Mouse (Mus musculus) bone marrow, adult 2 months (tissue): ENCODE results near the gene Cep162. TPM values are rescaled to one million over a fixed set of nuclear protein-coding genes. Genes with fewer than 3 reads are reported as not detected.

Experiments used
- H3K27ac ChIP-seq: fragments of 200-500 bp; 2 replicates; pipeline ENCODE4 v1.5.1; 2012; ENCODE audit warnings: low read depth, mild to moderate bottlenecking, control low read depth, inconsistent platforms, low read length; ENCODE audit not compliant: control insufficient read depth, poor library complexity, insufficient read depth
- H3K4me1 ChIP-seq: fragments of 200-500 bp; 2 replicates; pipeline ENCODE4 v1.6.1; 2011; ENCODE audit warnings: low read length; ENCODE audit not compliant: control insufficient read depth, insufficient read depth
- H3K4me3 ChIP-seq: fragments of 200-500 bp; replicated peaks from 2 replicates; pipeline ENCODE3; 2011; ENCODE audit warnings: mild to moderate bottlenecking, low read depth, low read length, control low read depth; ENCODE audit not compliant: control insufficient read depth
- CTCF ChIP-seq: fragments of 200-500 bp; IDR thresholded peaks from 2 replicates; pipeline ENCODE4 v1.5.1; 2011; ENCODE audit warnings: low read length, control low read depth; ENCODE audit not compliant: control insufficient read depth, insufficient read depth
- POLR2A ChIP-seq: fragments of 200-500 bp; IDR thresholded peaks from 2 replicates; pipeline ENCODE4 v1.6.1; 2011; ENCODE audit warnings: low read depth, mild to moderate bottlenecking, control low read depth, low read length, borderline replicate concordance; ENCODE audit not compliant: control insufficient read depth
- WGBS: fragments of 180-500 bp; shearing (Covaris S2); methylation state at CpG from one replicate; pipeline ENCODE4 v1.1.7; 2018; 5-methylcytosine and 5-hydroxymethylcytosine counted together
- polyA plus RNA-seq: library from polyadenylated mRNA; stranded (reverse); fragments of >200 nt; gene quantifications from 2 replicates; pipeline ENCODE4 v1.2.4, GENCODE M21; 2011; ENCODE audit warnings: low replicate concordance; ENCODE audit not compliant: missing spikeins, insufficient read depth, insufficient read length

The Cep162 gene
- polyA plus RNA-seq, 1 experiment: 5.0 TPM

DNA sequence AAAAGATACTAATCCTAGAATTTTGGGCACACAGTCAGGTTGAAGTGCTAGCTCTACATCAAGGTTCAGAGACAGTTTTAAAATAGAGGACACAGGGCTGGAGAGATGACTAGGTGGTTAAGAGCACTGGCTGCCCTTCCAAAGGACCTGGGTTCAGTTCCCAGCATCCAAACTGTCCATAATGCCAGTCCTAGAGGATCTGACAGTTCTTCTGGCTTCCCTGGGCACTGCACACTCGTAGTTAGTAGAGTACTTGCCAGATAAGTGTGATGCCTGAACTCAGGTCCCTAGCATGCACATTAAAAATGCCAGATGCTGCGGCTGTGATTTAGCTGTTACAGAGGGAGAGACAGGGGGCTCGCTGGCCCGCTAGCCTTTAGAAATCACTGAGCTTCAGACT, 108.9 kb downstream of the Cep162 start:
- WGBS: 84% methylated on average over 4 of the region's 4 CpGs
- Histone ChIP-seq H3K4me1 (no peaks in the 10 kb centered on the region), H3K27ac (no peak overlapping the region), H3K4me3 (no peak overlapping the region)
- TF ChIP-seq CTCF: no peak
- TF ChIP-seq POLR2A: no peak

DNA sequence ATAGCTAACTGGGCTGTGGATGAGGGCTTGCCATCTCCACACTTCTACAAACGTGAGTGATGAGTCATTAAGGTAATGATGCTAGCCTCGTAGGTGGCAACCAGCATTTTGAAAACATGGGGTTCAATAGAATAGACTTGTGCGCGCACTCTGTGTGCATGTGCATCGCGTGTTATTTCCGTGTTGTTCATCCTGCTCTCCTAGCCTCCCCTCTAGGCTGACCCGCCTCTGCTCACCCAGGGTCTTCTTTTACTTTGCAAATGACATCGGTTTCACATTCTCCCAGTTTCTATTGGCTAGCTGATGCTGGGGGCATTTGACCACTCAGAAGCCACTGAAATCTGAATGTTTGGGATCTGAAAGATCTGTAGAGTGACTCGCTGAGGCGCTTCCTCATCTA, 109.7 kb downstream of the Cep162 start:
- no peaks in the 10 kb centered on the region for H3K4me1 ChIP-seq
- TF ChIP-seq CTCF (no peak), POLR2A (no peak)
- H3K27ac ChIP-seq: no peak overlapping the region
- 30% methylated on average over 11 of the region's 11 CpGs for WGBS
- no peak overlapping the region for H3K4me3 ChIP-seq

DNA sequence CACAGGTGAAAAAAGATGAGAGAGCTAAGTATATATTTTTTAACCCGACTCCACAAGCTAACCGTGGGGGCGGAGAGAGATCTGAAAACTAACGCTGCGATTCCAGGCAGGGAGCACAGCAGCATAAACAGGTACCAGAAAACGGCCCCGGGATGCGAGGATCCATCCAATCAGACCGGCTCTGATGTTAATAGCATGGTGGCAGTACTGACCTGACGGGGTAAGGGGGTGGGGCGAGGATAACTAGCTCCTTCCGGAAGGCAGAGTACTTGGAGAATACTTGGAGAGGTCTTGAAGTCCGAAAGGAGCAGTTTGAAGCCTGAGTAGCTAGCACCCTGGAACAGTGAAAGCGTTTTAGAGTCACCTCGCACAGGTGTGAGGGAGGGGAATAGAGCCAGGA, 110.2 kb downstream of the Cep162 start:
- no peaks in the 10 kb centered on the region for H3K4me1 ChIP-seq
- TF ChIP-seq POLR2A (no peak), CTCF (no peak)
- no peak overlapping the region for H3K27ac ChIP-seq
- 7% methylated on average over 15 of the region's 15 CpGs for WGBS
- H3K4me3 ChIP-seq: no peak overlapping the region

DNA sequence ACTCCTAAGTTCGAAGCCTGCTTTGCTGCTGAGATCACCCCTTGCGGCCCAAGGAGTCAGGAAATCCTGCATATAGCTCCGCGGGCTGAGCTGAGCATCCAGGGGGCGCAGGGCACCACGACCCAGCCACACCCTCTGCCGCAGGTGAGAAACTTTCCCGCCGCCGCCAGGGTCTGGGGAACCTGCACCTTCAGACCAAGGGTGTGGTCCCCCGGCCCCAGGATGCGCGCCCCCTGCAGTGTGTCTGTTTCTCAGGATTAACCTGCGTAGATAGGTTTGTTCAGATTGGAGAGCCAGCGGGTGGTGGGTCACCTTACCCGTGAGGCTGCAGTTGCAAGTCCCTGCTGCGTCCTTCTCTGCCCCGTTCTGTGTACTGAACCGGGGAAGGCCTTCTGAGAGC, 110.8 kb downstream of the Cep162 start:
- TF ChIP-seq CTCF (no peak), POLR2A (no peak)
- WGBS: 3% methylated on average over 19 of the region's 19 CpGs
- no peak overlapping the region for H3K4me3 ChIP-seq
- no peak overlapping the region for H3K27ac ChIP-seq
- no peaks in the 10 kb centered on the region for H3K4me1 ChIP-seq

DNA sequence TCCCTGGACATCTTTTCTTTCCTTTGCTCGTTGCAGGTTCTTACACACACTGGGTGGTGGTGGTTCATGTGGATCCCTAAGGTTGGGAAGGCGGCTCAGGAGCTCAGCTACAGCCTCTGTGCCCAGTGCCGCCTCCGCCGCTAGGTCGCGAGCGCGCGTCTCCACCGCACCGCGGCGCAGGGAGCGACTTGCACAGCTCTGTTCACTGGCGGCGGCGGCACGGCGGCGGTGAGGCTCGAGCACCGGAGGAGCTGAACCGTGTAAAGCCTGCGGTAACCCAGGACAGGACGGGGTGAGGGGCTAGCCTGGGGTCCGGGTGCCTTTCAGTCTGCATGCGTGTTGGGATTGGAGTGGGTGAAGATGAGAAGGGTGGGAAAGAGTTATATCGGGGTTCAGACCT, 111.2 kb downstream of the Cep162 start, which contains the start of gene Mrap2:
Gene Mrap2, plus strand, starts transcription at position 201 of the 400 bp plus-strand sequence.
- TF ChIP-seq POLR2A: no peak
- no peak for TF ChIP-seq CTCF
- Histone ChIP-seq H3K27ac (no peak within 1 kb of the TSS), H3K4me3 (no peak within 1 kb of the TSS), H3K4me1 (no peaks in the 10 kb centered on the region)
- WGBS: 2% methylated on average over 29 of the region's 29 CpGs

DNA sequence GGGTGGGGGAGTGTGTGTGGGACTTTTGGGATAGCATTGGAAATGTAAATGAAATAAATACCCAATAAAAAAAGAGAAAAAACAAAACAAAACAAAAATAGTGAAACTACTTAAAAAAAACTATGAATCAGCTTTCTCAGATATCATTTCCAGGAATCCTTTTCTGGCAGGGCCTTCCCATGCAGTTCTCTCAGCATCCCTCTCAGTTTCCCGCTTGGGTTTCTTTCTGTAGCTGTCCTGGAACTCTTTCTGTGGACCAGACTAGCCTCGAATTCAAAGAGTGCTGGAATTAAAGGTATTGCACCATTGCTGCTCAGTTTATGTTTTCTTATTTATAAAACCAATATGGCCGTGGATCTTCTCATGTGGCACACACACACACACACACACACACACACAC, 112.3 kb downstream of the Cep162 start:
- no peak for TF ChIP-seq POLR2A
- no peak for TF ChIP-seq CTCF
- Histone ChIP-seq H3K4me1 (no peaks in the 10 kb centered on the region), H3K27ac (no peak overlapping the region), H3K4me3 (no peak overlapping the region)
- WGBS: 85% methylated on average over 3 of the region's 3 CpGs

Other genes starting within 250 kb of the Cep162 start
- gene Ripply2, start 240.0 kb downstream of the Cep162 start, polyA plus RNA-seq: not detected in 2 replicates
- 39.5 and 75.2 TPM in 2 replicates for gene Cyb5r4, start 233.5 kb downstream of the Cep162 start, polyA plus RNA-seq
- not detected in 2 replicates for gene Mrap2, start 111.2 kb downstream of the Cep162 start, polyA plus RNA-seq